Mouse (Mus musculus) spleen, adult 18-20 months (tissue): Measurements from ENCODE around the gene Col4a4.

Experiments
- DNase-seq, 2 experiments: peaks; one replicate each; pipeline ENCODE4 v3.0.0; 2022; ENCODE audit warnings: mixed read lengths in 2 of 2

The Col4a4 gene

DNA sequence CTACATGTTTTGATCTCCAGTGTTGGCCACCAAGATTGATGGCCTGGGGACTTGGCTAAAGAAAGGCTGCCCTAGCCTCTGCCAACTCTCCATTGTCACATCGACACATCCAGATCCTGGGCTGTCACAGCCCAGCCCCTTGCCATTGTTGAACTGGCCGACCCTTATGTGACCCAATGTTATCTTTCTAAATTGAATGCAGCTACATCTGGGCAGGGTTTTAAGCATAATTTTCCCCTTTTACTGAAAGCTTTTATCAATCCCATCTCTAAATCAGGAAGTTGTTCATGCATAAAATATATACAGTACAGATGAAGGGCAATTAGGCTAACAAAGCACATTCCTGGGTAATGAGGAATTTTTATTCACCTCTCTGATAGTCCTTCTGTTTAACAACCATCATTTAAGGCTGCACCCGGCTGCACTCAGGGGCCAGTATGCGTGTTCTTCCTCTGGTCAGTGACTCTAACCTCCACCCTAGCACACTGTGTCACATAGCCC, 112.1 kb downstream of the Col4a4 start:
- DNase-seq = no peak

DNA sequence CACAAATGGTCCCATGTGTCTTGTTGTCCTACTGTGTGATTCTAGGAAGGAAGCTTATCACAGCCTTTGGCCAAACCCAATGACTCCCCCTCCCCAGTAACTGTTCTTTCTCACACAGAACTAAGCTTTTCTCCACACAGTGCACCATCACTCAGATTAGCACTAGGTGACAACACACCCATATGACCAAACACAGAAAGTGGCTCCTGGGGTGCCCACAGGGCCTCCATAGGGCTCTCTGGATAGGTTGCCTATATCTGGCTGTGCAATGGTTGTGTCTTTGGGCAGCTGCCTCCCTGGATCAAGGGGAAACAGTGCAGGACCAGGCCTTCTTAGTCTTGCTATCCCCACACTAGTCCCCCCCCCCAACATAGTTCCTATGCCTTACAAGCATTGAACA, 113.2 kb downstream of the Col4a4 start:
- no peak for DNase-seq

DNA sequence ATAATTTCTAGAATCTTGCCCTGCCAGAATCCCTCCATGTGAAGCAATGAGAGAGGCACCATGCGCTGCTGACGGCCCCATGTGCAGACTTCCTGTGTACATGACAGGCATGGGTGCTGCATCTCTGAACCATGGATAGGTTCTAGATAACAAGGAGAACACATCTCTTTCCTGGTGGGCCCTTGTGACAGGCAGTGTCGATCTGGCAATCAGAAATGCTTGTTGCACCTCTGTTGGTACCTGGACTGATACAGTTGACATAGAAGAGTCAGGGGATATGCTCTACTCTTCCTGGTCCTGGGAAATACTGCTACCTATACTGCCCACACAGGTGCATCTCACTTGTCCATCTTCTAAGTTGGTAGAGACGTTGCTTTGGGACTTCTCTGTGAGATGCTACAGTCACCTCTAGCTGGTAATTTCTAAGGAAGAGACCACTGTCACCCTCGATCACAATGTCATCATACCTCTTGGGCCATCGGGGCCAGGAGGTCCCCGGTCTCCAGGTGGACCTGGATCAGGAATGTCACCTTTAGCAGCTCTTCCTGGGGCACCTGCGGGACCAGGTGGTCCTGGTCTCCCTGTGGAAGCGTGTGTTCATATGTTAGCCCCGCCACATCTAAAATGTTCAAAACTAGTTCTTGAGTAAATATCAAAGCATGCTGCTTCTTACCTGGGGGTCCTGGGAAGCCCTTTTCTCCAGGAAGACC, 116.0 kb downstream of the Col4a4 start:
- no peak for DNase-seq

DNA sequence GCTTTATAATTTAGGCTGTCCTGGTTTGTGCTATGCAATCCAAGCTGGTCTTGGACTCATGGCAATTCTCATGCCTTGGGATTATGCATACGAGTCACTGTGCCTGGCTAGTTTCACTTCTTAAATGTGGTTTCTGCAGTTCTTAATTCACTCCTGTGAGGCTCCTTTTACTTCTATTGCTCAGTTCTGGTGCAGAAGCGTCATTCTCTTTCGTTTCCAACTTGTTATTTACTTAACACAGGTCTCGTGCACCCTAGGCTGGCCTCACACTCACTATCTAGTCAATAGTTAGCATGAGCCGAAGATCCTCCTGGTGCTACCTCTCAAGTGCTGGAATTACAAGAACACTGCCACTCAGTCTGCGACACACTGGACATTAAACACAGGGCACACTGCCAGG, 117.8 kb downstream of the Col4a4 start:
- no peak for DNase-seq

DNA sequence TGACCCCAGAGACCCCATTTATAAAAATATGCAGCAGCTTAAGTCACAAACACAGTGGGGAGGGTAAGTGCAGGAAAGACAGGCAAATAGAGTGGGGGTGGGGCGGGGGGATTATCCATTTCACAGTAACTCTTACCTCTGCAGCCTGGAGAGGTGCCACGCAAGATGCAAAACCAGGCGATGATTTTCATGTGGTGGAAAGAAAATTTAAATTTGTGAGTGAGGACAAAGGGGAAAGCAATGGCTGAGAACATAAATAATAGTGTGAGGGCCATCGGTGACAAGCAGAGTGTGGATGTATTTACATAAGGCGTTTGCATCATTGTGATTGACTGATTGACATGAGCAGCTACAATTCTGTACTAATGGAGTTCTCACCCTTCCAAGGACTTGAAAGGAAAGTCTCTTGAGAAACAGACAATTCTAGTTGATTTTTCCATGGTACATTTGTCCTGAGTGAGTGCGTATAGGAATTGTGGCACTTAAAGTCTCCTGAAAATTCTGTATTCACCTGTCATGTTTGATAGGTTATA, 121.3 kb downstream of the Col4a4 start:
- no peak for DNase-seq

- DNase-seq = no peak
These were observed 125.6 kb downstream of the Col4a4 start for GRCm38 (mm10) chr1:82461041-82461440.

- no peak for DNase-seq
These were observed 126.7 kb downstream of the Col4a4 start for GRCm38 (mm10) chr1:82459926-82460325.

DNA sequence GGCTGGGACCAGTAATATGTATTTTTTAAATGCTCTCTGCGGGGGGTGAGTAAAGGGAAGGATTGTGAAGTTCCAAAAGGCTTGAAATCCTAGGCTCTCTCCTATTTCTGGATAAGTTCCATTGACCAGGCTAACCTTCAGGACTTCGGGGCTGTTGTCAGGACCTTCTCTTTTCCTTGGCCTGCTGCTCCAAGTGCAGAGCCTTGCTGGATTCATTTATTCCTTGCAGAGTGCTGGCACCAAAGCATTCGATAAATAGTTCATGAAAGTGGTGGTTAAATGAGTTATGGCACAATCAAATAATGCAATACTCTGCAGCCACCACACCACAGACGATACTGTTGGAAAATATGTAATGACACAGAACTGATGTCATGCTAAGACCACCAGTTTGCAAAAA, 127.3 kb downstream of the Col4a4 start:
- DNase-seq = no peak

- no peak for DNase-seq
These were observed 132.6 kb downstream of the Col4a4 start for GRCm38 (mm10) chr1:82454031-82454430.

GRCm38 (mm10) chr1:82451927-82452651, 134.6 kb downstream of the Col4a4 start:
- DNase-seq = no peak

- no peak for DNase-seq
These were observed 136.8 kb downstream of the Col4a4 start for GRCm38 (mm10) chr1:82449851-82450250.

DNA sequence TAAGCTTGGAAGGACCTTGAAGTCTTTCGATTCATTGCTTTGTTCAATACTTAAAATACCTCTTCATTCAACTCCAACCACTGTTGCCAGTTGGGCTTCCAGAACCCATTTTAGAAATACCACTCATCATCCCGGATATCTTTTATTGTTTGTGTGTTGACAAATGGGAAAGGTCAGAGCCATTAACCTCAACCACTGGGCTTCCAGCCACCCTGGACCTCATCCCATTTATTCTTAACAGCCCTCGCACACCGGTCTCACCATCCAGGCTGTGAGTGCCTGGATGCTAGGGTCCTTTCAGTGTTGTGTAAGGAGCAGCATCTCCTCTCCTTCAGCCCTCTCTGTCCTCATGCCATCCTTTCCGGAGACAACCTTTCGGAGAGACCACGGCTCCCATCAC, 140.6 kb downstream of the Col4a4 start:
- DNase-seq = no peak

GRCm38 (mm10) chr1:82443517-82443916, 143.1 kb downstream of the Col4a4 start:
- DNase-seq = no peak

DNA sequence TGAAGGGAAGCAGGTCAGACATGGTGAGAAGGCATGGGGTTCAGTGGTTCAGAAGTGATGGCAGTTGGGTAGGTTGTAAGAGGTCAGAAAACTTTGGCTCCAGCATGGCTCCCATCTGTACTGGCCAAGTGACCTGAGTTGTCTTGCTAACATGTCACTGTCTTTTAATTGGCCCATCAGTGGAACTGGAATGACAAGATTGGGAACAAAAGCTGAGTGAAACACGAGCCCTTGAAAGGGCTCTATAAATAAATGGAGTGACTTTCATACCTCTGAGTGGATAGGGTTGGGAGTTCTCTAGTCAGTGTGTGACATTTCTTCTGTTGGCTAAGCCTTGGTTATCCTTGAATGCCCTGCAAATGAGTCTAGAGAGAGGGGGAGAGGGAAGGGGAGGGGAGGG, 146.5 kb downstream of the Col4a4 start:
- DNase-seq = no peak

DNA sequence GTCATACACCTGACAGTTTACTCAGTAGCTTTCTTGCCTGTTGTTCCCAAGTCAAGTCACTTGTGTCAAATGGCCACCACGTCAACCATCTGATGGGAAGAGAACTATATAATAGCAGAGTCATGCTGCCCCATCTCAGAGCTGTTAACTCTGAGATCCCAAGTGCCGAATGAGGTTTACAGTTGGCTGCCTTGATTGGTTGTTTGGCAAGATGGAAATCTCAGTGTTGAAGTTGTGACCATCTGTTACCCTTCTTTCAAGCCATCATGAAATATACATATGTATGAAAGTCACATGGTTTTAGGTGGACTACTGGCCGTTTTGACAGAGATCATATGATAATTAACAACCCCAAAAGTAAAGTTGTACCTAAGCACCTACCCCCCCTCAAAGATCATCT, 149.4 kb downstream of the Col4a4 start:
- DNase-seq = no peak

DNA sequence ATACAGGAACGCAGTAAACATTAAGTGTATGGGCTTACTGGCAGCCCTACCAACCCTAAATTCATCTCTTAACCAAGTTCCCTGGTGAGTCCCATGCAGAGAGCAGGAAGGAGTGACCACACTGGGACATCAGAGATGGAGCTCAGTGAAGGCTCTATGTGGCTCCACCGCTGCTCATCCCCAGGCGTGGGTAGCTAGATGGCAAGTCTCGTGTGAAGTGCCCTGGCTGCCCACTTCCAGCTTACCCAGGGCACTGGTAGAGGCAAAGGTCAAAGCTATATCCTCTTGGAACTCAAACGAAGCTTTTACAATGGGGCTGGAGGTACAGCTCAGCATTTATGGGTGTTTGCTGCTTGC, 153.0 kb downstream of the Col4a4 start:
- no peak for DNase-seq

- DNase-seq = peak in 1 of 2 experiments; percentile 11
These were observed 153.6 kb downstream of the Col4a4 start for GRCm38 (mm10) chr1:82432919-82433648.

- no peak for DNase-seq
These were observed 157.6 kb downstream of the Col4a4 start for GRCm38 (mm10) chr1:82429061-82429460.

DNA sequence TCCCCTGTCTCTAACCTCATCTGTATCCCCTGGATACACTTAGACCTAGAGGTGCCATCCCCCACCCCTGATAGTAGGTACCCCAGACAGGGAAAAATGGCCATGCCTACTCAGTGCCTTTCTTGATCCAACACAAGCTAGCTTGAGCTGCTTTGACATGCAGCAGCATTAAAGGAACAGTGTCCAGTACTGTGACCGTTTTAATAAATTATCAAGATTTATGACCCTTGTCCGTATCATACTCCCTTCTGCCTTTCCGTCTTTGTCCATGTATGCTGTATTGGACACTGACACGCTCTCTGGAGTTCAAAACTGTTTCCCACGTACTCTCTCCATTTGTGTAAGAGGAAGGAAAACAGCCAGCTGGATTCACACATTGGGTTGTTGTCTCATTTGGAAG, 158.9 kb downstream of the Col4a4 start:
- DNase-seq = no peak

- no peak for DNase-seq
These were observed 171.0 kb downstream of the Col4a4 start for GRCm38 (mm10) chr1:82415641-82416040.

DNA sequence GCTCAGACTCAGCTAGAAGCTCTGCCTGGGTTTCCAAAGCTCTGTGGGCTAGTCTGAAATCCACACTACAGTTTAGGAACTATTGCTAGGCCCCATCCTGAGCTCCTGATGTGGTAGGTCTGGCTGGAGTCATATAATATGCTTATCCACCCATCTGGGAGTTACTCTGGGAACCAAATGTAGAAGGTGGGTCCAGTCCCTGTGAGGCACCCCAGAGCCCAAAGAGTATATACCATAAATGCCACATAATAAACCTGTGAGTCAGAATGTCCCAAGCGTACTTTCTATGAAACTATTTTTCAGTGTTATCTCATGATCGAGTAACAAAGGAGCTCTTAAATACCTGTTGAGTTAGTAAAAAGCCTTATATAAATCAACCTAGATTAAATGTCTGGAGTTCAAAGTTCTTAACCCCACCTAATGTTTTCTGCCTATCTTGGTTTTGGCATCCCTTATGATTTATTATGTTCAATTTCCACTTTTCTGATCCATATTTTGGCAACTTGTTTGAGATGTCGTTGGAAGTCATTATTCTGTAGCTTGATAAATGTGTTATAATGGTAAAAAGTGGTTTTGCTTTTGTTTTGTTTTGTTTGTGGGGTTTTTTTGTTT, 172.1 kb downstream of the Col4a4 start:
- DNase-seq = no peak

- DNase-seq = no peak
These were observed 174.6 kb downstream of the Col4a4 start for GRCm38 (mm10) chr1:82412085-82412484.

GRCm38 (mm10) chr1:82411521-82411920, 175.1 kb downstream of the Col4a4 start:
- no peak for DNase-seq
